Mouse (Mus musculus) ES-Bruce4 (cell line): ENCODE results near the gene Ulbp1. TPM values are rescaled to one million over a fixed set of nuclear protein-coding genes. Genes with fewer than 3 reads are reported as not detected.

ENCODE experiments used
- H3K27ac ChIP-seq: 2 replicates; pipeline ENCODE4 v1.5.1; 2012; ENCODE audit warnings: low read length, inconsistent platforms; ENCODE audit not compliant: insufficient read depth
- H3K27me3 ChIP-seq: 2 replicates; pipeline ENCODE4 v1.6.1; 2012; ENCODE audit warnings: mild to moderate bottlenecking, low read length, inconsistent platforms; ENCODE audit not compliant: control insufficient read depth, poor library complexity, insufficient read depth, severe bottlenecking
- H3K36me3 ChIP-seq: 2 replicates; pipeline ENCODE4 v1.6.1; 2012; ENCODE audit warnings: inconsistent platforms, mild to moderate bottlenecking, low read length, moderate library complexity; ENCODE audit not compliant: control insufficient read depth, poor library complexity, insufficient read depth, severe bottlenecking
- H3K4me1 ChIP-seq: one replicate; pipeline ENCODE4 v1.8.1; 2011; ENCODE audit warnings: low read length; ENCODE audit not compliant: control insufficient read depth, insufficient read depth
- H3K4me3 ChIP-seq: 2 replicates; pipeline ENCODE4 v1.5.1; 2011; ENCODE audit warnings: low read depth, mild to moderate bottlenecking, low read length
- H3K9ac ChIP-seq: 2 replicates; pipeline ENCODE4 v1.6.1; 2012; ENCODE audit warnings: low read depth, mild to moderate bottlenecking, inconsistent platforms; ENCODE audit not compliant: poor library complexity, severe bottlenecking
- H3K9me3 ChIP-seq: replicated peaks from 2 replicates; pipeline ENCODE4 v1.6.1; 2012; ENCODE audit warnings: mild to moderate bottlenecking, low read length, inconsistent platforms; ENCODE audit not compliant: control insufficient read depth, poor library complexity, insufficient read depth, severe bottlenecking
- CTCF ChIP-seq: IDR thresholded peaks from one replicate; pipeline ENCODE4 v1.8.1; 2011; ENCODE audit warnings: low read depth, low read length
- EP300 ChIP-seq: IDR thresholded peaks from 2 replicates; pipeline ENCODE4 v1.6.1; 2011; ENCODE audit warnings: low read depth, low read length; ENCODE audit not compliant: insufficient read depth
- POLR2A ChIP-seq: IDR thresholded peaks from one replicate; pipeline ENCODE4 v1.8.1; 2011; ENCODE audit warnings: low read length; ENCODE audit not compliant: insufficient read depth
- polyA plus RNA-seq: library from polyadenylated mRNA; stranded (reverse); fragments of >200 nt; gene quantifications from 2 replicates; pipeline ENCODE4 v1.2.4, GENCODE M21; 2011; ENCODE audit warnings: low read depth; ENCODE audit not compliant: missing spikeins, insufficient read depth, insufficient read length

The Ulbp1 gene
- polyA plus RNA-seq, 1 experiment: 1.8 TPM

GRCm38 (mm10) chr10:7391935-7392930 lies 81.2 kb downstream of the Ulbp1 start:
- H3K27me3 ChIP-seq: peaks cover 21% of the 10 kb centered on the region
- no peak overlapping the region for H3K27ac ChIP-seq

GRCm38 (mm10) chr10:7391561-7391934 lies 81.9 kb downstream of the Ulbp1 start:
- Histone ChIP-seq H3K27ac (no peak overlapping the region), H3K4me3 (peak overlapping the region; percentile 37), H3K9me3 (peaks cover 4% of the 10 kb centered on the region; the same call in 1 of the 2 replicates), H3K36me3 (no peaks in the 10 kb centered on the region), H3K9ac (peak overlapping the region; percentile 32), H3K4me1 (no peaks in the 10 kb centered on the region), H3K27me3 (peaks cover 21% of the 10 kb centered on the region)
- TF ChIP-seq CTCF: no peak
- no peak for TF ChIP-seq EP300
- TF ChIP-seq POLR2A: no peak

More at GRCm38 (mm10) chr10:7391935-7392930, 81.2 kb downstream of the Ulbp1 start:
- Histone ChIP-seq H3K9me3 (peaks cover 4% of the 10 kb centered on the region; the same call in 1 of the 2 replicates), H3K36me3 (no peaks in the 10 kb centered on the region), H3K4me1 (no peaks in the 10 kb centered on the region), H3K4me3 (peak overlapping the region; percentile 37), H3K9ac (peak overlapping the region; percentile 32)
- TF ChIP-seq EP300: no peak
- TF ChIP-seq CTCF: no peak
- no peak for TF ChIP-seq POLR2A

- Histone ChIP-seq H3K27me3 (peaks cover 21% of the 10 kb centered on the region), H3K27ac (no peak overlapping the region), H3K9me3 (peaks cover 4% of the 10 kb centered on the region; the same call in 1 of the 2 replicates), H3K4me3 (peak overlapping the region; percentile 37), H3K36me3 (no peaks in the 10 kb centered on the region), H3K4me1 (no peaks in the 10 kb centered on the region), H3K9ac (0 out of 2 replicates have a peak overlapping the region, but pooled peaks have one; percentile 4)
- TF ChIP-seq EP300 (no peak), POLR2A (no peak)
Measured at GRCm38 (mm10) chr10:7391108-7391507, 82.3 kb downstream of the Ulbp1 start.

Other genes with a start within 250 kb of the Ulbp1 start
- gene Lrp11, start 116.2 kb upstream of the Ulbp1 start, polyA plus RNA-seq: 31.2 and 37.4 TPM in 2 replicates
- gene Nup43, start 193.9 kb upstream of the Ulbp1 start, polyA plus RNA-seq: 92.5 and 99.6 TPM in 2 replicates
- gene Pcmt1, start 207.5 kb upstream of the Ulbp1 start, polyA plus RNA-seq: 72.8 and 73.9 TPM in 2 replicates
- 18.9 and 22.0 TPM in 2 replicates for gene Lats1, start 207.6 kb upstream of the Ulbp1 start, polyA plus RNA-seq